Mouse (Mus musculus) myocyte (in vitro differentiated cells): ENCODE measurements around the gene Stx19.

ENCODE experiments used
- CEBPB ChIP-seq: IDR thresholded peaks from 2 replicates; pipeline ENCODE4 v1.6.1; 2011; ENCODE audit warnings: mild to moderate bottlenecking, moderate library complexity; ENCODE audit not compliant: poor library complexity, insufficient read depth, severe bottlenecking
- E2F4 ChIP-seq: IDR thresholded peaks from one replicate; pipeline ENCODE4 v1.6.1; 2011; ENCODE audit warnings: mild to moderate bottlenecking, control low read depth, moderate library complexity; ENCODE audit not compliant: insufficient read depth
- MAX ChIP-seq: IDR thresholded peaks from one replicate; pipeline ENCODE4 v1.6.1; 2011; ENCODE audit warnings: low read depth, mild to moderate bottlenecking, control low read depth
- MYOD1 ChIP-seq, 3 experiments: IDR thresholded peaks; one replicate each; pipeline ENCODE4 v1.6.1; 2011; ENCODE audit warnings: control low read depth in 2 of 3, low read depth in 2 of 3, mild to moderate bottlenecking in 2 of 3, moderate library complexity in 1 of 3; ENCODE audit not compliant: insufficient read length in 2 of 3, control insufficient read depth in 1 of 3
- MYOG ChIP-seq, 3 experiments: IDR thresholded peaks; one replicate each; pipeline ENCODE4 v1.6.1; 2011; ENCODE audit warnings: control low read depth in 2 of 3, low read depth in 2 of 3, mild to moderate bottlenecking in 2 of 3; ENCODE audit not compliant: insufficient read length in 2 of 3, control insufficient read depth in 1 of 3, insufficient read depth in 1 of 3
- POLR2A ChIP-seq: IDR thresholded peaks from one replicate; pipeline ENCODE4 v1.6.1; 2011; ENCODE audit warnings: low read depth, mild to moderate bottlenecking, control low read depth, moderate library complexity; ENCODE audit not compliant: insufficient read length
- POLR2AphosphoS2 ChIP-seq: IDR thresholded peaks from one replicate; pipeline ENCODE4 v1.6.1; 2011; ENCODE audit warnings: low read depth, control low read depth; ENCODE audit not compliant: insufficient read length
- REST ChIP-seq: IDR thresholded peaks from one replicate; pipeline ENCODE4 v1.6.1; 2011; ENCODE audit warnings: mild to moderate bottlenecking, control low read depth, moderate library complexity; ENCODE audit not compliant: insufficient read depth, insufficient read length
- TCF12 ChIP-seq: IDR thresholded peaks from one replicate; pipeline ENCODE4 v1.6.1; 2011; ENCODE audit warnings: mild to moderate bottlenecking, control low read depth; ENCODE audit not compliant: poor library complexity, insufficient read depth, severe bottlenecking
- TCF3 ChIP-seq: IDR thresholded peaks from one replicate; pipeline ENCODE4 v1.6.1; 2011; ENCODE audit warnings: low read depth, control low read depth; ENCODE audit not compliant: insufficient read length
- USF1 ChIP-seq: IDR thresholded peaks from one replicate; pipeline ENCODE4 v1.6.1; 2011; ENCODE audit warnings: low read depth, mild to moderate bottlenecking, control low read depth, moderate library complexity

DNA sequence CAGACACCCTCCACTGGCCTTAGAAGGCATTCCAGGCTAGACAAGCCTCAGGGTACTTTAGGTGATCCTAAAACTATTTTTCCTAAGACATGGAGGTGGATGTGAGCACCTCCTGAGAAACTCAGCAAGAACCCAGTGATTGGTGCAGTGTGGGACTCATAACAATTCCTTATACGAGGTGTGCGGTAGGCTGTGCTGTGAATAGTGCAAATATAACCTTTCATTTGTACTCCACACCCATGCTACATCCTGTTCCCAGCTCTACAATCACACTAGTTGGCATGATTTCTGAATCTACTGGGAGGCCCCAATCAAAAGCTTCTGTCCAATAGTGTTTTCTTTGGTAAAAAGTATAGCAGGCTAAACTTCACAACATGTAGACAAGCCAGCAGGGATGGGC lies 17.6 kb downstream of the Stx19 start:
- no peak for TF ChIP-seq E2F4
- no peak for TF ChIP-seq TCF3
- no peak for TF ChIP-seq POLR2A
- no peak for TF ChIP-seq MYOD1 (IDR thresholded peaks at IDR 0.05; ENCODE audit: control insufficient read depth in 1 of 3, insufficient read length in 2 of 3, low read depth in 2 of 3)
- TF ChIP-seq CEBPB, result no peak
- TF ChIP-seq POLR2AphosphoS2, result no peak
- no peak for TF ChIP-seq MAX
- TF ChIP-seq USF1, result no peak
- TF ChIP-seq MYOG (IDR thresholded peaks at IDR 0.05; ENCODE audit: control insufficient read depth in 1 of 3, insufficient read depth in 1 of 3, insufficient read length in 2 of 3, low read depth in 2 of 3), result no peak
- no peak for TF ChIP-seq TCF12
- no peak for TF ChIP-seq REST
